Mouse (Mus musculus) limb, embryonic 11.5 days (tissue): ENCODE measurements around the gene Thap4. TPM values are rescaled to one million over a fixed set of nuclear protein-coding genes. Genes with fewer than 3 reads are reported as not detected.

Source experiments
- ATAC-seq: fragments of 200-750 bp; cut with Nextera tagmentation; 2 replicates; pipeline ENCODE4 v1.8.0; 2017; ENCODE audit warnings: low read depth; ENCODE audit not compliant: insufficient number of reproducible peaks, low FRiP score, low TSS enrichment
- DNase-seq: peaks from one replicate; pipeline ENCODE4 v3.0.0-alpha.2; 2015; ENCODE audit warnings: low spot score
- H3K27ac ChIP-seq: fragments of 300-500 bp; sonication (generic); replicated peaks from 2 replicates; pipeline ENCODE4 v1.5.1; 2014; ENCODE audit warnings: low read depth, mild to moderate bottlenecking, low read length
- H3K27me3 ChIP-seq: fragments of 300-500 bp; sonication (generic); 2 replicates; pipeline ENCODE4 v1.6.1; 2014; ENCODE audit warnings: mild to moderate bottlenecking, low read length, mixed read lengths; ENCODE audit not compliant: control insufficient read depth, insufficient read depth
- H3K36me3 ChIP-seq: fragments of 300-500 bp; sonication (generic); 2 replicates; pipeline ENCODE4 v1.6.1; 2014; ENCODE audit warnings: mild to moderate bottlenecking, low read length, moderate library complexity, mixed read lengths; ENCODE audit not compliant: control insufficient read depth, insufficient read depth
- H3K4me1 ChIP-seq: fragments of 300-500 bp; sonication (generic); 2 replicates; pipeline ENCODE4 v1.6.1; 2014; ENCODE audit warnings: low read length, mixed read lengths; ENCODE audit not compliant: control insufficient read depth, insufficient read depth
- H3K4me2 ChIP-seq: fragments of 300-500 bp; sonication (generic); 2 replicates; pipeline ENCODE4 v1.6.1; 2014; ENCODE audit warnings: low read depth, mild to moderate bottlenecking, moderate library complexity; ENCODE audit not compliant: severe bottlenecking
- H3K4me3 ChIP-seq: fragments of 300-500 bp; sonication (generic); 2 replicates; pipeline ENCODE4 v1.5.1; 2014; ENCODE audit warnings: low read depth, low read length
- H3K9ac ChIP-seq: fragments of 300-500 bp; sonication (generic); 2 replicates; pipeline ENCODE4 v1.6.1; 2014; ENCODE audit warnings: mild to moderate bottlenecking, low read length
- H3K9me3 ChIP-seq: fragments of 300-500 bp; sonication (generic); 2 replicates; pipeline ENCODE4 v1.6.1; 2016; ENCODE audit warnings: low read length; ENCODE audit not compliant: control insufficient read depth
- WGBS: fragments of 180-500 bp; shearing (Covaris S2); extraction: QIAGEN DNeasy Blood & Tissue Kit; methylation state at CpG from one replicate; pipeline ENCODE4 v1.1.7; 2014; 5-methylcytosine and 5-hydroxymethylcytosine counted together
- polyA plus RNA-seq: library from polyadenylated mRNA; unstranded; fragments of >200 nt; fragmentation: Nextera tagmentation; extraction: Ambion mirVana; gene quantifications from 2 replicates; pipeline ENCODE4 v1.2.1, GENCODE M21; 2014

Thap4 gene
- polyA plus RNA-seq, 1 experiment from 2014 or later, result 44.0 TPM

GRCm38 (mm10) chr1:93755291-93755610, 587 bp upstream of the Thap4 start:
- Histone ChIP-seq H3K36me3 (no peaks in the 10 kb centered on the region), H3K27ac (peak overlapping the region; percentile 87; the same call in 1 of the 2 replicates), H3K4me3 (peak overlapping the region; percentile 93), H3K9me3 (no peaks in the 10 kb centered on the region), H3K4me2 (peak overlapping the region; percentile 84), H3K4me1 (peaks cover 7% of the 10 kb centered on the region), H3K9ac (peak overlapping the region; percentile 85), H3K27me3 (no peaks in the 10 kb centered on the region)
- under 1% methylated on average over 13 of the region's 13 CpGs for WGBS
- ATAC-seq, result no peak
- DNase-seq, result no peak

DNA sequence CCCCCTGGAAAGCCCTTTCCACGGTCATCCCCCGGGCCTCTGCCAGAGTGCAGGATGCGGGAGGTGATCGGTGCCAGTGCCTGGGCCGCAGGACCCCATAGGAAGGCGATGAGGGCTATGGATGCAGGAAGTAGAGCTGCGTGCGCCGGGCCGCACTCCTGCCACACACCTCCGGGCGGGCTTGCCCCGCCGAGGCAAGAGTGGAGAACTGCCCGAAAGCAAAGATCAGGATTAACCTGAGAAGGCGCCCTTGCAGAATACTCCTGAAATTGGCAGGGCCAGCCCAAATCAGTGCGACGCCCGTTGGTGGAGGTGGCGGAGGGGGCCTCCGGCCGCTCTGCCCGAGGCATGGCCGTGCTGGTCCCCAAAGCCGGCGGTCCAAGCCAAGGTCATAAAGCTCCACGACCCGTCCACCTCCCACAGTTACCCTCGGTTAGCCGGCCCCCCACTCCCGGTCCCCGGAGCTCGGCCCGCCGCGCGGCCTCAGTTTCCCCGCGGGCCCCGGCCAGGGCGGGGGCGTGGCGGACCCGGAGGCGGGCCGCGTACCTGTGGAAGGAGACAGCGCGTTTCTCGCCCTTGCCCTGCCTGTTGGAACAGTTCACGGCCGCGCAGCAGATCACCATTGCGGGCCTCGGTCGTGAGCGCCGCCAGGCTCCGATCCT, 622 bp downstream of the Thap4 start:
- Histone ChIP-seq H3K4me2 (peak overlapping the region; percentile 84), H3K36me3 (peaks cover 7% of the 10 kb centered on the region), H3K27ac (peak overlapping the region; percentile 87), H3K9me3 (no peaks in the 10 kb centered on the region), H3K4me3 (peak overlapping the region; percentile 93), H3K4me1 (peaks cover 7% of the 10 kb centered on the region), H3K27me3 (no peaks in the 10 kb centered on the region), H3K9ac (peak overlapping the region; percentile 85)
- WGBS, result under 1% methylated on average over 59 of the region's 59 CpGs
- ATAC-seq (peak; percentile 52), DNase-seq (peak; percentile 66)

DNA sequence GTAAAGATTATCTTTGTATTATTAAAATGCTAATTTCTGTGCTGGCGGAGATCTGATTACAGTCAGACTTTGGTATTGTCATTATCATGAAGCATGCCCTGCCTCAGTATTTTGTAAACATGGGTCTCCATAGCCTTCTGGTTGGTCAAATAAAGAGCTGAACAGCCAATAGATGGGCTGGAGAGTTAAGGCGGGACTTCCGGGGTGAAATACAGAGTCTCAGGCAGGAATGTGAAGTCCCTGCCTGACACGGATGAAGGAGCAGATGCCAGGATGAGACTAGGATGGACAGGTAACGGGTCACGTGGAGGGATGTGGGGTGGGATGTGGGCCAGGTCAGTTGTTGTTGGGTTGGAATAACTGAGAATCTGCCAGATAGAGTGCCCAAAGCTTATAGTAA, 3.4 kb downstream of the Thap4 start, which contains the start of gene Atg4b:
TSS of gene Atg4b (plus strand) at position 211 of the 400 bp plus-strand sequence.
- no peak within 1 kb of the TSS for H3K4me2 ChIP-seq
- no peak for DNase-seq
- no peak for ATAC-seq
- H3K27me3 ChIP-seq, result no peaks in the 10 kb centered on the region
- H3K27ac ChIP-seq, result no peak within 1 kb of the TSS
- H3K4me3 ChIP-seq, result no peak within 1 kb of the TSS
- no peaks in the 10 kb centered on the region for H3K9me3 ChIP-seq
- peaks cover 7% of the 10 kb centered on the region for H3K4me1 ChIP-seq
- H3K36me3 ChIP-seq, result peaks cover 7% of the 10 kb centered on the region
- WGBS, result 88% methylated on average over 6 of the region's 6 CpGs
- no peak within 1 kb of the TSS for H3K9ac ChIP-seq

GRCm38 (mm10) chr1:93748539-93748938, 6.1 kb downstream of the Thap4 start:
- Histone ChIP-seq H3K36me3 (peaks cover 7% of the 10 kb centered on the region), H3K27me3 (no peaks in the 10 kb centered on the region), H3K9ac (no peak overlapping the region), H3K27ac (no peak overlapping the region), H3K4me1 (peaks cover 4% of the 10 kb centered on the region), H3K4me3 (no peak overlapping the region), H3K9me3 (no peaks in the 10 kb centered on the region), H3K4me2 (no peak overlapping the region)
- ATAC-seq (no peak), DNase-seq (no peak)
- WGBS, result 93% methylated on average over 1 of the region's 1 CpGs

- DNase-seq (no peak), ATAC-seq (no peak)
- no peaks in the 10 kb centered on the region for H3K4me1 ChIP-seq
- no peak overlapping the region for H3K4me3 ChIP-seq
- H3K27ac ChIP-seq, result no peak overlapping the region
- H3K9me3 ChIP-seq, result no peaks in the 10 kb centered on the region
- H3K36me3 ChIP-seq, result peaks cover 7% of the 10 kb centered on the region
- 85% methylated on average over 5 of the region's 5 CpGs for WGBS
- H3K4me2 ChIP-seq, result no peak overlapping the region
- no peak overlapping the region for H3K9ac ChIP-seq
- H3K27me3 ChIP-seq, result no peaks in the 10 kb centered on the region
Measured at GRCm38 (mm10) chr1:93746179-93746578, 8.5 kb downstream of the Thap4 start.

DNA sequence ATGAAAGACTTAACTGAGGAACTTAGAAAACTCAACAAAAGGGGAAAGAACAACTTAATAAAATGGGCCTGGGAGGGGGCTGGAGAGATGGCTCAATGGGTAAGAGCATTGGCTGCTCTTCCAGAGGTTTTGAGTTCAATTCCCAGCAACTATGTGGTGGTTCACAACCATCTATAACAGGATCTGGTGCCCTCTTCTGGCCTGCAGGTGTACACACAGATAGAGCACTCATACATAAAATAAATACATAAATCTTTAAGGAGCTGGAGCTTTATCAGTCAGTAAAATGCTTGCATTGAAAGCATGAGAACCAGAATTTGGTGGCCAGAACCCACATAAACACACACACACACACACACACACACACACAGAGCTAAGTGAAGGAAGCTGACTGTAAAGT, 11.8 kb downstream of the Thap4 start:
- H3K27me3 ChIP-seq, result no peaks in the 10 kb centered on the region

DNA sequence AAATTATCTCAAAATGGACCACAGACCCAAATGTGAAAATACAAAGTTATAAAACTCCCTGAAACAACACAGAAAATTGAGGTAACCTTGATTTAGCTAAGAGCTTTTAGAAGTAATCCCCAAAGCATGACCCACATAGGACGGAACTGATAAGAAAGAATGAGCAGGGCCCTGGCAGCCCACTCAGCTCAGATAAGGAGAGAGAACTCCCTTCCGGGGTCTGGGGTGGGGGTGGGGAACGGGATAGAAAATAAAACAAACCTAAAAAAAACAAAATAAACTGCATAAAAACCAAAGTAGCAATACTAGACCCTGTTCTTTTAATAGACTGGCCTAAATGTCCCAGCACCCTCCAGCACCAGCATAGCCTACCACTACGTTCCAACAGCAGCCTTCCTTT, 12.7 kb downstream of the Thap4 start:
- Histone ChIP-seq H3K27me3 (no peaks in the 10 kb centered on the region), H3K36me3 (no peaks in the 10 kb centered on the region), H3K4me1 (no peaks in the 10 kb centered on the region), H3K4me2 (no peak overlapping the region), H3K9me3 (no peaks in the 10 kb centered on the region), H3K9ac (no peak overlapping the region), H3K4me3 (no peak overlapping the region), H3K27ac (no peak overlapping the region)
- ATAC-seq (no peak), DNase-seq (no peak)
- 84% methylated on average over 4 of the region's 4 CpGs for WGBS

More for the DNA sequence above, 11.8 kb downstream of the Thap4 start:
- no peak overlapping the region for H3K9ac ChIP-seq
- ATAC-seq, result no peak
- H3K4me3 ChIP-seq, result no peak overlapping the region
- H3K27ac ChIP-seq, result no peak overlapping the region
- no peak overlapping the region for H3K4me2 ChIP-seq
- no peaks in the 10 kb centered on the region for H3K9me3 ChIP-seq
- no peaks in the 10 kb centered on the region for H3K4me1 ChIP-seq
- no peak for DNase-seq
- H3K36me3 ChIP-seq, result no peaks in the 10 kb centered on the region

GRCm38 (mm10) chr1:93740671-93741070, 14.0 kb downstream of the Thap4 start:
- Histone ChIP-seq H3K9ac (no peak overlapping the region), H3K27ac (no peak overlapping the region), H3K27me3 (no peaks in the 10 kb centered on the region), H3K4me1 (no peaks in the 10 kb centered on the region), H3K9me3 (no peaks in the 10 kb centered on the region), H3K4me3 (no peak overlapping the region), H3K4me2 (no peak overlapping the region), H3K36me3 (no peaks in the 10 kb centered on the region)
- no peak for ATAC-seq
- DNase-seq, result no peak
- WGBS, result 91% methylated on average over 2 of the region's 2 CpGs

DNA sequence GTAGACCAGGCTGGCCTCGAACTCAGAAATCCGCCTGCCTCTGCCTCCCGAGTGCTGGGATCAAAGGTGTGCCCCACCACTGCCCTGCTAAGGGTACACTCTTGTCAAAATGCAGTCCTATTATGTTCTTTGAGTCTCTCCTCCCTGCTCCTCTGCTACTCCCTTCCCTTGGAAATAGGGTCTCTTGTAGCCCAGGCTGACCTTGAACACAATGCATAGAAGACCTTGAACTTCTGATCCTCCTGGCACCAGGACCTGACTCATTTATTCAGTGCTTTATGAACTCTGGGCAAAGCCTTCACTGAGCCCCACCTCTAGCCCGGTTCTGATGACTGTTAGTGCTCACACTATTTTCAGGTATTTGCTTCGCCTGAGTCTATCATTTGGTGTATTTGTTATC, 17.0 kb downstream of the Thap4 start:
- DNase-seq (no peak), ATAC-seq (no peak)
- Histone ChIP-seq H3K9ac (no peak overlapping the region), H3K4me2 (no peak overlapping the region), H3K27ac (no peak overlapping the region), H3K4me1 (no peaks in the 10 kb centered on the region), H3K36me3 (no peaks in the 10 kb centered on the region; the same call in 1 of the 2 replicates), H3K27me3 (no peaks in the 10 kb centered on the region), H3K9me3 (no peaks in the 10 kb centered on the region), H3K4me3 (no peak overlapping the region)
- 91% methylated on average over 5 of the region's 5 CpGs for WGBS
